Mouse (Mus musculus): ENCODE measurements around the gene Asb8.

The Asb8 gene

DNA sequence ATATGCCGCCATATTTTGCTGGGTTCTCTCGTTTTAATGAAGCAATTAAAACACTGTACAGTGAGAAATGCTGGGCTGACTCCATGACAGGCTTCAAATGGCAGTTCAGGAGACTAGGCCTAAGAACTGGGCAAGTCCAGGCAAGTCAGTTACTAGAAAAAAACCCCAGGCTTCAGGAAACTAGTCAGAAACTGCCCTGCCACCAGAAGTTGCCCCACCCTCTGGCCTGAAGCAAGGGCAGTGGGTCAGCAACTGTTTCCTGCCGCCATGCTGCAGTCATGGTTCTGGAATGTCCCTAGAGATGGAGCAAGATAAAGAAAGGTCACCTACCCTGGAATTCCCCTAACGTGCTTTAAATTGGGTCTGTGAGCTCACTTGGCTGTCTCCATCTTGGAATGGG lies 9.5 kb downstream of the Asb8 start:
- CTCF ChIA-PET, result no interaction called here

DNA sequence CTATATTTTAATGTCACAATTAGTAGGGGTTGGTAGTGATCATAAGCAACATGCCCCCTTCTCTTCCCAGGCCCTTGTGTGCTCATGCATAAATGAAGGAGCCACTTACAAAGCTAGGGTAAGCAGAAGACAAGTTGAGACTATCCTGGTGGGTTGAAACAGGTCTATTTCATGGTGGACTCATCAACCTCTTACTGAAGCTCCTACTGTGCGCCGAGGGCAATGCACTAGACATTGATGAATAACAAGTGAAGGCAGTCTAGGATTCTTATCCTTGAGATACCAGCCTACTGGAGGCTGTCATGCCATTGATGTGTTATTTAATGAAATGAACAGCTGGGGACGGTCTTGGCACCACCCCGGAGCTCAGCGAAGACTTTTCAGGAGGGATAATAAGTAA lies 10.2 kb downstream of the Asb8 start:
- CTCF ChIA-PET, result interaction anchor here (0.6 kb wide), 1 partner anchor 359 kb away, joined by 3 read pairs; no protein-coding TSS in a partner anchor

DNA sequence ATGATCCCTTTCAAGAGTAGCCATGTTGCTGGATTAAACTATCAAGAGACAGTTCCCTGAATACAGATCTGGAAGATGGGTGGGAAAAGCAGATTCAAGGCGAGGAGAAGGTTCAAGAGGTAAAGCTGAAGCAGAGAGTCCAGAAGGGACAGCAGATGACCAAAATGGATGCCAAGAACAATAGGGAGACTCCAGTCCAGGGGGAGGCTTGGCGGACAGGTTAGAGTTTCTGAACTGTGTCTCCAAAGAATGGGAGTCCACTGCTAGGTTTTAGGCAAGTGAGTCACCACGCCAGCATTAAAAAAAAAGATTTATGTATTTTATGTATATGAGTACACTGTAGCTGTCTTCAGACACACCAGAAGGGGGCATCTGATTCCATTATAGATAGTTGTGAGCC lies 10.8 kb downstream of the Asb8 start:
- CTCF ChIA-PET, result no interaction called here

DNA sequence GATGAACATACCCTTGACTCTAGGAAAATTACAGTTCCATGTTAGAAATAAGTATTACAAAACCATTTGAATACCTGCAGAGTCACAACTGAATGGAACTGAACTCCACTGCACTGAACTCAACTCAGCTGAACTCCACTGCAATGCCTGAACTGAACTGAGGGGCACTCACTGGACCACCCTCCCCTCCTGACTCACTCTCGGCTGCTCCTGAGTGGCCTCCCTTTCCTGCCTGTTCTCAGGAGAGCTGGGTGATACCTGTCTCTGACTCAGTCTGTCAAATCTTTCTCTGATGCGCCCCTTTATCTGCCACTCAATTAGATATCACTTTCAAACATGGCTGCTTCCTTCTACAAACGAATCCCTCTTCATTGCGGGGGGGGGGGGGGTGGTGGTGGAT lies 11.3 kb downstream of the Asb8 start:
- CTCF ChIA-PET, result no interaction called here

DNA sequence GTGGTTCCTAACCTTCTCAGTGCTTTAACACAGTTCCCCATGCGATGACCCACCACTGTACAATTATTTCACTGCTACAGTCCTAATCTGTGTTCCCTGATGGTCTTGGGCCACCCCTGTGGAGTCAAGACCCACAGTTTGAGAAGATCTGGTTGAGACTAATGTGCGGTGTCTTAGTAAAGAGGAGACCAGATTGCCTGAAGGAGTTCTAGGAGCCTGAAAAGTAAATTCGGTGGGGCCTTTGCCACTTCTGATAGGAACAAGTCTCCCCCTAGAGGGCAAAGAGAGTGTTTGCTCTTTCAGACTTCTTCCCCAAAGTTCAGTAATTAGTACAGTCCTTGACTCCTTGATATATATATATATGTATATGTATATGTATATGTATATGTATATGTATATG lies 11.8 kb downstream of the Asb8 start:
- CTCF ChIA-PET, result no interaction called here

DNA sequence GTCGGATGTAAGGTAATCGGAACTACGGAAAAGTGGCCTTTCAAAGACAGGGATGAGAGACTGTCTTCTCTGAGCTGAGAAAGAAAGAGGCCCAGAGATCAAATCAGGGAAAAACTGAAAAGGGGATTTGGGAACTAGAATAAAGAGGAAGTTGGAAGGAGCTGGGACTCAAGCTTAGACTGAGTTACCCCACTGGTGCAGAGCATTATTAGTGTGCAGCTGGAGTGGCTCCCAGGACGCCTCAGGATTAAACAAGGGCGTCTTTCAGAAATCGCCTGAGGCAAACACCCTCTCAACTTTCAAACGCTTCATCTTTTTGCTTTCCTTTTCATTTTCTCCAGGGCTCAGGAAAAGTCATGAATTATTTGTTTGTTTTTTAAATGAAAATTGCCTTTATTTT lies 12.5 kb downstream of the Asb8 start:
- CTCF ChIA-PET, result no interaction called here

DNA sequence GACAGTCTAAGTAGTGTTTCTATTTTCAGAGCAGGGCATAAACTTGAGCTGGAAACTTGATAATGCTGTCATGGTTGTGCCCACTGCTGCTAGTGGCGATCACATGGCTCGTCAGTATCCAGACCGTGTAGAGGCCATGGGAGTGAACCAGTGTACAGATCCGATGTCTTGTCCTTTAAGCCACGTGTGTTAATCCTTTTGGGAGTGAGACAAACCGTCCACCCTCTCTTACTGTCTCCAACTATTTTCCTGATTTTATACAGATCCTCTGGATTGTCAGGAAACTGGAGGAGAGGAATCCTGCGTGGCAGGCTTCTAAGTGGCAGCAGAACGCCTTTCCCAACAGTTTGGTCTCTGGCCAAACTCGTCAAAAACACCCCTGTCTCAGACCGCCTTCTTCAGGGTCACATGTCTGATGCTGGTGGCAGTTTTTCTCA lies 16.2 kb downstream of the Asb8 start:
- CTCF ChIA-PET, result interaction anchor here (0.6 kb wide), 1 partner anchor 64 kb away, joined by 6 read pairs; no protein-coding TSS in a partner anchor

DNA sequence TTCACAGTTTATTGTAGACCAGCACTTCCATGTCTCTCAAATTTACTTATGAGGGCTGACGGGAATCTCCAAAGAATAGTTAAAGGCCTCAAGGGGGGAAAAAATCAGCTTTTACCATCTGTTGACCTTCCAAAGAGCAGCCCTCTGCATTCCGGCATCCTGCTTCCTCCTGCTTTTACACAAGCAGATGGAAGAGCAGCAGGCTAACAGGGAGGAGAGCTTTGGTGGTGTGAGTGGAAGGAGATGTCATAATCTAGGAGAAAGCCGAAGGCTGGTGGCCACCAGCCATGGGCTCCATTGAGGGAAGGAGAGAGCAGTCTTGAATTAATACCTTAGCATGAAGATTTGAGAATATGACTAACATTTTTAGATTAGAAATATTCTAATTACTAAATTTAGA lies 17.1 kb downstream of the Asb8 start:
- CTCF ChIA-PET, result interaction anchor here (0.6 to 0.7 kb wide), 3 partner anchors 63 to 847 kb away, joined by 4 to 6 read pairs (median 5); no protein-coding TSS in a partner anchor

DNA sequence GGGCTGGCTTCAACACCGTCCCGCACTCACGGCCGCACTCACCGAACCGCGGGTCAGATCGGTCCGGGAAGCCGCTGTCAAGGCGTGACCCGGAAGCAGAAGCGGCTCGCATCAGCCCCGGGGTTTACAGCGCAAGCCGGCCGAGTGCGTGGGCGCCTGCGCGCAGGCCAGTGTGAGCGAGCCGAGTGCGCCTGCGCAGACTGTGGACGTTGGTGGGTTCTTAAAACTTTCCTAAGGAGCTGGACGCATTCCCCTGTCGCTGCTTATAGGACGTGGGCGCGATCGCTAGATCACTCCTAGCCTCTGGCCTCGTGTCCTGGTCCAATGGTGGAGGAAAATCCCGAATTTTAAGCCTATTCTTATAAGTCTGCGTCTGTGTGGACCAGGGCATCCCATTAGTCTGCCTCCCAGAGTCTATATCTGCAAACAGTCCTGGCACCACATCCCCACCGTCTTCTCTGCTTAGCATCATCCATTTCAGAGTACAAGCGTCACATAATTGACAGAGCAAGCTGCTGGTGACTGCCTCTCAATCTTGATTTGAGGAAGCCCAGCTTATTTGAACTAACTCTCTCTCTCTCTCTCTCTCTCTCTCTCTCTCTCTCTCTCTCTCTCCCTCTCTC lies 19.8 kb downstream of the Asb8 start:
- CTCF ChIA-PET, result interaction anchor here (0.7 kb wide), 1 partner anchor 90 kb away, joined by 3 read pairs; no protein-coding TSS in a partner anchor

DNA sequence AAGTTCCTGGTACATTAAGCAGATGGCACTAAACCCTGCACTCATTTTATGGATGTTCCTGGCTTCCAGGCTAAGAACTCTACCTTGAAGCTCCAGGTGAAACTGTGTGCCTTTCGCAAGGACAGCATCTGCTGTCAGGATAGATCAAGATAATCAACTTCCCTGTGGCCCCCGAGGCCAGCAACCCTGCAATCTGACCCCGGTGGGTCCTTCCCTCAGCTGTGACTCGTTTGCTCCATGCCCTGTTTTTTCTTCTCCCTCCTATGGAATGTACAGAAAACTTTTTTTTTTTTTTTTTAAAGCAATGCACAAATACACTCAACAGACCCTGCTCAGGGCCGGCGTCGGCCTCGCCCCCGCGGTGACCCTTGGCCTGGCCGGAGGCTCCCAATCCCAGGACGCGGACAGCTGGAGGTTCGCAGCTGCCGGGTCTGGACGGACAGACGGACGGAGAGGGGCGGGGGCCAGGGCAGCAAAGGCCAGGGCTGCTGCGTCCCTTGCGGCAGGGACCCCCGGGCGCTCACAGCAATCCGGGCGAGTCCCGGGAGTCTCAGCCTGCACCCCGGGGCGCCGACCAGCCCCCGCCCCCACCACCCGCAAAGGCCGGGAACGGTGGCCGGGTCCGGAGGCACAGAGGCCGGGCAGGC lies 20.4 kb downstream of the Asb8 start:
- CTCF ChIA-PET, result interaction anchor here (0.6 kb wide), 1 partner anchor 45 kb away, joined by 3 read pairs; no protein-coding TSS in a partner anchor

DNA sequence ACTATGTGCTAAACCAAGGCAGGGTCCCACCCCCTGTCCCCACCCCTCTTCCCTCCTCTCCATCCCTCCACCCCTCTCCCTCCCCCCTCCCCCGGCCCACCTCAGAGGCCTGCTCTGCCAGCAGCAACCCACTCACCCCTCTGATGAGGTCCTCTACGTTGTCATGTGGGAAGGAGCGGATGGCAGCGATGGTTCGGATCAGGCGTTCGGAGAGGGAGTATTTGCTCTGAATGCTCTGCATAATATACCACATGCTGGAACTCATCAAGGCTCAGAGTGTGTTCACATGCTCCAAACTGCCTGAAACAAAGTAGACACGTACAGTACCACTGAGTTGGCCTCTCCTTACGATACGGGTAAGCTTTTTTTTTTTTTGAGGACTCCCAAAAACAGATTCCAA lies 22.9 kb downstream of the Asb8 start:
- CTCF ChIA-PET, result interaction anchor here (0.6 kb wide), 1 partner anchor 47 kb away, joined by 3 read pairs; no protein-coding TSS in a partner anchor

DNA sequence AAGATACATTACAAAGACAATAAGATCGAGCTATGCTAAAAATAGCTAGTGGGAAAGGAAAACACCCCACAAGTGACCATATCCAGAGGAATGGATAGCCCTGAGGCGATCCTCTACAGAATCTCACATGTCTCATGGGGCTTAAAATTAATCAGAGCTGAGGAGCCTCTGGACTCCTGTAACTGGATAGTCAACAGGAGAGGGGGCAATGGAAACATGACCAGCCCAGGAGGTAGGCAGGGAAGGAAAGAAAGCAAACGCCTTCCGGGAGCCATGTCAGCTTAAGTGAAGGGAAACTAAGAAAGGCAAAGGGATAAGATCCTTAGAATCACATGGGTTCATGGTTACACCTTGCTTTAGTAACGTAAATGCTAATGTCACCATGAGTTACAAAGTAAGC lies 24.6 kb downstream of the Asb8 start:
- CTCF ChIA-PET, result interaction anchor here (0.6 to 1.1 kb wide), 2 partner anchors 51 to 82 kb away, joined by 3 read pairs; no protein-coding TSS in a partner anchor

DNA sequence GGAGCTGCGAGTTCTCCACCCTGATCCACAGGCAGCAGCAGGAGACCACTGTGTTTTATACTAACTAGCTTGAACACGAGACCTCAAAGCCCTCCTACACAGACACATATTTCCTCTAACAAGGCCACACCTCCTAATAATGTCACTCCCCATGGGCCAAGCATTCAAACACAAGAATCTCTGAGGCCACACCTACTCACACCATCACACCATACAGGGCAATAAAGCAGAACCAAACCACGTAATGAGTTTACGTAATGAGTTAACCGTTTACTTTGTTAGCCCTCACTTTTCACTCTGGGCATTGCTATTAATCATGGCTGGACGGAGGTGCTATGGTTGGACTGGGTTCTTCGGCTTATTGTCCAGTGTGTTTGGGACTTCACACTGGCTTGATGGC lies 25.7 kb downstream of the Asb8 start:
- CTCF ChIA-PET, result no interaction called here

DNA sequence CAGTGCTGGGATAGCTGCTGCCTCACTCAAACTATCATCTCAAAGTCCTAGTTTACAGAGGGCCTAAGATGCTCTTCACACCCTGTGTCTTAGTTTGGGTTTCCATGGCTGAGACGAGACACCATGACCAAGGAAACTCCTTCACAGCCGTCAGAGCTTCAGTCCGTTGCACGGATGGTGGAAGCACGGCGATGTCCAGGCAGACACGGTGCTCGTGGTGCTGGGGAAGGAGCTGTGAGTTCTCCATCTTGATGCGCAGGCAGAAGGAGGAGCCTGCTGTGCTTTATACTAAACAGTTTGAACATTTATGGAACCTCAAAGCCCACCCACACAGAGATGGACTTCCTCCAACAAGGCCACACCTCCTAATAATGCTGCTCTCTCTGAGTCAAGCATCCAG lies 28.6 kb downstream of the Asb8 start:
- CTCF ChIA-PET, result no interaction called here

DNA sequence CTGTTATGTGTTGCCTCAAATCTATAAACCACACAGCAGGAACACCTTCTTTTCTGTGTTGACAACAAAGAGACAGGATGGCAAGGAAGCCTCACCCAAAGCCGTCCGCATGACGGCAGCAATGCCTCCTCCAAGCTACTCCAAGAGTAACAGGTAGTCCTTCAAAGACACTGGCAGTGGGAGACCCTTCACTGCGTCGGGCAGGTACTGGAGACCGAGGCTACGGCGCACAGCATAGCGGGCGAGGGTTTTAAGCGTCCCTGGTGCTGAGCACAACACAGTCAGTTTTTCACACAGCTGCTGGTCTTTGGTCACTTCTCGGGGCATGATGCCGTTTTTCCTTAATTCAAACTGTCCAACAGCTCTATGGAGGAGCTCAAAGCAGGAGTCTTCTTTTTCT lies 29.8 kb downstream of the Asb8 start:
- CTCF ChIA-PET, result no interaction called here

DNA sequence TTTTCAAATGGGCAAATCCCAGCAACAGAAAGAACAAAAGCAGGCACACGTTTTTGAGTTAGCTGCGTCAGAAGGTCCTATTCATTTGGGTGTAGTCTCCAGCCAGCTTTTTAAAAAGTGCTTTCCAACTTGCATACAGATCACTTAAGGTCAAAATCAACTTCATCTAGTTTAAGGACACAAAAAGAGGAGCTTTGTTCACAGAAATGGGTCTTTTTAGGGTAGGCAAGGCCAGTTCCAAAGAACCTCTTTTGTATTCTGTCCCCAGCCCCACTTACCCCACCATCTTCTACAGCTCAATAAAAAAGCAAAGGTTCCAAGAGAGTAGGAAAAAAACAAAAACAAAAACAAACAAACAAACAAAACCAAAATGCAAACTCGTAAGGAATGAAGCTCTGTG lies 30.8 kb downstream of the Asb8 start:
- CTCF ChIA-PET, result no interaction called here

DNA sequence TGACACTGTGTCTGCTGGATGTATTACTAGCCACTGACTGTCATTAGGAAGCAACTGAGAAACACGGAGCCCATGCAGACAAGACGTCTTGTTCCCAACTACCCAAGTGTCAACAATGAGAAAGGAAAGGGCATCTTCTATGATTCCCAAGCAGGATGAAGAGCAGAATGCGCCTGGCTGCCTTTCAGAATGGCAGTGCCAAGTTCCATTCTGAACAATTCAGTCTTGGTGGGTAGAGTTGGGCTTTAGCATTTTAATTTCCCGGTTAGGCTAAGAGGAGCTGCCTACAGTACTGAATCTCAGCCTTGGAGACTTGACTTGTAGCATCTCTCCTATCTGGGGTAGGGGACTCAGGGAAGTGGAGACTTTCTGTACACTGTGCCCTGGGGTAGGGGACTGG lies 31.4 kb downstream of the Asb8 start:
- CTCF ChIA-PET, result no interaction called here

DNA sequence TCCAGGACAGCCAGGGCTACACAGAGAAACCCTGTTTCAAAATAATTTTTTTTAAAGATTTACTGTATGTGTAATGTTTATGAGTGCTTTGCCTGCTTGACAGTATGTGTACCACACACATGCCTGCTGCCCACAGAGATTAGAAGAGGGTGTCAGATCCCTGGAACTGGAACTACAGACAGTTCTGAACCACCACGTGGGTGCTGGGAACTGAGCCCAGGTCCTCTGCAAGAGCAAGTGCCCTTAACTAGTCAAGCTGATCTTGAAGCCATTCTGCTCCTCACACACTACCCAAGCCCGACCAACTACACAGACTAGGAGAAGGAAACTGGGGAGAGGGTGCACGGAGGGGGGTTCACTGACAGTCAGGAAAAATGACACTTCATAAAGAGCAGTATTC lies 32.0 kb downstream of the Asb8 start:
- CTCF ChIA-PET, result no interaction called here

DNA sequence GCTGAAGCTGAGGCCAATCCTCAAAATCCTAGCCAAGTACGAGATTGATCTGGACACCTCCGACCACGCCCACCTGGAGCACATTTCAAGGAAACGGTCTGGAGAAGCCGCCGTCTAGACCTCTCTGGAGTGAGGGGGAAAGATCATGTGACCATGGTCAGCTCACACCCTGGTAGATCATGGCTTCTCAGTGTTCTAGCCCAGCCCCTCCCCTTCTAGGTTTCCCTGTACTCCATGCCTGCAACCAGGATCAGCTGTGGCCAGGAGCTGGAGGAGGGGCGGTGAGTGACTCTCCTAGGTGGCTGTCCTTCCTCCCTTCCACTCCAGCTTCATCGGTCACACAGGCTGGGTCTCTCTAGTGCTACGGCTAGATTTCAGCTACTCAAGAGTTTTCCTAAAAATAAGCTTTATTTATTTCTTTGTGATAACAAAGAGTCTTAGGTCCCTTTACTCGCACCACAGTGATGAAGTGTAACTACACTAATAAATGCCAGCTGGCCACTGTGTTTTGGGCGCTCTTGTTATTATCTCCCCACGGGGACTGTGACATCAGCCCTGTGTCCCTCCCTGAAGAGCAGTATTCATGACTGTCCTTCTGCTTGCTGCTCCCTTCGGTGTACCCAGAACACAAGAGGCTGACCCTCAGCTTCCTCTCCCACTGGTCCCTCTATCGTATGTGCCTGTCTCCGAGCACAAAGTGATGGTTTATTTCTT lies 33.3 kb downstream of the Asb8 start:
- CTCF ChIA-PET, result no interaction called here

DNA sequence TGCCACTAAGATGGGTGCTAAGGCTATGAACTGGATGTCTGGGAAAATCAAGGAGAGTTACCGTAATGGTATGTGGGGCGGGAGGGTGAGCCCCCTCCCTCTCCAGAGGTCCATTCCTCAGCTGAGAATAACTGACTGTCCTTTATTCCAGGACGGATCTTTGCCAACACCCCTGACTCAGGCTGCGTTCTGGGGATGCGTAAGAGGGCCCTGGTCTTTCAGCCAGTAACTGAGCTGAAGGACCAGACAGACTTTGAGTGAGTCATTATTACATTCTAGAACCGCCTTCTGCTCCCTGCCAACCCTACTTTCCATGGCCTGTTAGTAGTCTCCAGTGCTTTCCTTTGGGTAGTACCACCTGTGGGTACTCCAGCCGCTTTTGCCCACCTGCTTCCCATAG lies 34.0 kb downstream of the Asb8 start:
- CTCF ChIA-PET, result no interaction called here

DNA sequence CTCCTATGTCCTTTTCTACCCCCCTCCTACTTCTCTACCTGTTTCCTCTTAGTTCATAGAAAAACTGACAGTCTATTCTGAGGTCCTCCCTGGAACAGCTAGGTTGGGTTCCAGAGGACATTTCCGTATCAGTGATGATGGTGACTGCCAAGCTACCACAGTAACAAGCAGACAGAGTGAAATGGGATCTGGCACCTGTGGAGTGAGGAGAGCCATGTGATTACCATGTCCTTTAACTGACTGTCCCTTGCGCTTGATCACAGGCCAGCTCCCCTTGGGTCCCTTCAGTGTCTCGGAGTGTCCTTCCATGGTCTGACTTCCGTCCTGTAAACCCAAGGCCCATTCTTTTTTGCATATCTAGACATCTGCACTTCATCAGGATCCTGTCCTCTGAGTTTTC lies 34.4 kb downstream of the Asb8 start:
- CTCF ChIA-PET, result no interaction called here

DNA sequence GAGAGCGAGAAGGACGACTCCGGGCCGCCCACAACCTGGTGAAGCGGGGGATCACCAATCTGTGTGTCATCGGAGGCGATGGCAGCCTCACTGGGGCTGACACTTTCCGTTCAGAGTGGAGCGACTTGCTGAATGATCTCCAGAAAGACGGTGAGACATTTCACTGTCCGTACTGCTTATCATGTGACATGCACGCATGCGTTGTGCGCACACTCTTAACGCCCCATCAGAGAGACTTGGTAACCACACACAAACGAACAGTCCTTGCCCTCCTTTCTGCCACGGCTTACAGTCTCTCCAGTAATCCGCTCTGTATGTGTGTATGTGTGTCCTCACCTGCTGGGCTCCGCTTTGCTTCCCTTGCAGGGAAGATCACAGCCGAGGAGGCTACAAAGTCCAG lies 44.6 kb downstream of the Asb8 start:
- CTCF ChIA-PET, result no interaction called here

DNA sequence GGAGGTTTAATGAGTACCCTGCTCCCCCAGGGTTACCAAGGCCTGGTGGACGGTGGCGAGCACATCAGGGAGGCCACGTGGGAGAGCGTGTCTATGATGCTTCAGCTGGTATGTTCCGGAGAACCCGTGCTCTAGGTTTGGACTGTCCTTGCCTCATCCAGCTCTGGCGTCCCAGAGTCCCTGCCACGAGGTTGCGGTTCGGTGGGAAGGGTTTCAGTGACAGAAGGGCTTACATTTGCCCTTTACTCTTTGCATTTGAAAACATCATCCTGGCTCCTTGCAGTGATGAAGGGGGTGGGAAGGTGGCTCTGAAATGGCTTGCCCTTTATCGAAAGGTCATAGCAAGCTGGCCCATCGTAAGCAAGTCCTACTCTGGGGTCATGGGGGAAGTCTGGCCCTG lies 46.1 kb downstream of the Asb8 start:
- CTCF ChIA-PET, result no interaction called here

All from spleen, embryonic (tissue).